Mouse (Mus musculus): ENCODE results near the gene Gcn1l1. TPM values are rescaled to one million over a fixed set of nuclear protein-coding genes. Genes with fewer than 3 reads are reported as not detected.

The Gcn1l1 gene
- polyA plus RNA-seq, 1 experiment = 67.7 TPM

DNA sequence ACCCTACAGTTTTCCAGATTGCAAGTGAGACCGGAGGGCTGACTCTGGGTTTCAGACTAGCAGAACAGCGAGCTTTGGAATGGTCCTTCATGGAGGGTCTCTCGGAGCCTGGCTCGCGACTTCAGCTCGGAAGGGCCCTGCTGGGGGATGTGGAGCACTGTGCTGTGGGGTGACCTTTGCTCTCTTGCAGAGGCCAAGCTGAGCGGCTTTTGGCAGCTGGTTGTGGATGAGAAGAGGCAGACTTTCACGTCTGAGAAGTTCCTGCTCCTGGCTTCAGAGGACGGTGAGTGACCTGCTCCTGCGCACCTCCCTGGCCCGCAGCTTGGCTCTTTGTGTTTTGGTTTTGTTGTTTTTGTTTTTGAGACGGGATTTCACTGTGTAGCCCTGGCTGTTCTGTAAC lies 20.6 kb downstream of the Gcn1l1 start:
- H3K4me3 ChIP-seq (ENCODE audit: control insufficient read depth, low read depth, low read length) = no peak overlapping the region
- no peak overlapping the region for H3K27ac ChIP-seq (ENCODE audit: control insufficient read depth, insufficient read depth, low read depth, low read length)
- peaks cover 17% of the 10 kb centered on the region for H3K36me3 ChIP-seq (ENCODE audit: control insufficient read depth, insufficient read depth, low read length)
- H3K27me3 ChIP-seq (ENCODE audit: control insufficient read depth, insufficient read depth, low read length) = no peaks in the 10 kb centered on the region
- no peaks in the 10 kb centered on the region for H3K4me1 ChIP-seq (ENCODE audit: control insufficient read depth, insufficient read depth, low read length)
- TF ChIP-seq CTCF (IDR thresholded peaks at IDR 0.05; ENCODE audit: control insufficient read depth, insufficient read depth, insufficient replicate concordance, low read depth, low read length) (no peak), POLR2A (IDR thresholded peaks at IDR 0.05; ENCODE audit: control insufficient read depth, low read depth, low read length) (no peak)

DNA sequence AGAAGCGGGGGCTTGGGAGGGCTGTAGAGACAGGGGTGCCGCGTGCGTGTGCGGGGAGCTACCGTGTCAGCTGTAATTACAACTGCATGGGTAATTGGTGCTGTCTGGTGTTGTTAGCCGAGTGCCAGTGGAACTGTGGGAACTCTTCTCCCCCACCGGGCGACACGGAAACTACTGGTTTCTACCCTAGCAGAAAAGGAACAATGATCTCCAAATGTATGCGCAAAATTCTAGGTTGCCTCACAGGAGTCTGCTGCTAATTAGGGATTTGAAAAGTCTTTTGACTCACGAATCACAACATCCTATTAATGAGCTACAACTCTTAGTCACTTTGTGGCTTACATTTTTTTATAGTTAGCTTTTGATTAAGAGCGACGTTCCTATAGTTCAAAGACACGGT lies 21.1 kb downstream of the Gcn1l1 start:
- H3K36me3 ChIP-seq (ENCODE audit: control insufficient read depth, insufficient read depth, low read length) = peaks cover 17% of the 10 kb centered on the region

DNA sequence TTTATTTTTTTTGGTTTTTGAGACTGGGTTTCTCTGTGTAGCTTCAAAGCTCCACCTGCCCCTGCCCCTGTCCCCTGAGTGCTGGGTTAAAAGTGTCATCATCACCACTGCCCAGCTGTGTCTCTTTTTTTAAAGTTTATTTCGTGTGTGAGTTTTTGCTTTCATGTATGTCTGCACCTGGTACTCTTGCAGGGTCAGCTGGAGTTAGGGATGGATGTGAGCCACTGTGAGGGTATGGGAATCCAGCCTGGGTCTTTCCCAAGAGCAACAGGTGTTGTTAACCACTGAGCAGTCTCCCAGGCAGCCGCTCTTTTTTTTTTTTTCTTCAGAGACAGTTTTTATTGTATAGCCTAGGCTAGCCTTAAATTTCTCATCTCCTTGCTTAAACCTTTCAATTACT lies 21.7 kb downstream of the Gcn1l1 start:
- Histone ChIP-seq H3K36me3 (ENCODE audit: control insufficient read depth, insufficient read depth, low read length) (peaks cover 17% of the 10 kb centered on the region), H3K4me3 (ENCODE audit: control insufficient read depth, low read depth, low read length) (no peak overlapping the region), H3K27me3 (ENCODE audit: control insufficient read depth, insufficient read depth, low read length) (no peaks in the 10 kb centered on the region), H3K4me1 (ENCODE audit: control insufficient read depth, insufficient read depth, low read length) (no peaks in the 10 kb centered on the region), H3K27ac (ENCODE audit: control insufficient read depth, insufficient read depth, low read depth, low read length) (no peak overlapping the region)
- no peak for TF ChIP-seq POLR2A (IDR thresholded peaks at IDR 0.05; ENCODE audit: control insufficient read depth, low read depth, low read length)
- TF ChIP-seq CTCF (IDR thresholded peaks at IDR 0.05; ENCODE audit: control insufficient read depth, insufficient read depth, insufficient replicate concordance, low read depth, low read length) = no peak

More for the DNA sequence above, 21.1 kb downstream of the Gcn1l1 start:
- Histone ChIP-seq H3K4me3 (ENCODE audit: control insufficient read depth, low read depth, low read length) (no peak overlapping the region), H3K27ac (ENCODE audit: control insufficient read depth, insufficient read depth, low read depth, low read length) (no peak overlapping the region), H3K27me3 (ENCODE audit: control insufficient read depth, insufficient read depth, low read length) (no peaks in the 10 kb centered on the region), H3K4me1 (ENCODE audit: control insufficient read depth, insufficient read depth, low read length) (no peaks in the 10 kb centered on the region)
- TF ChIP-seq POLR2A (IDR thresholded peaks at IDR 0.05; ENCODE audit: control insufficient read depth, low read depth, low read length) = no peak
- TF ChIP-seq CTCF (IDR thresholded peaks at IDR 0.05; ENCODE audit: control insufficient read depth, insufficient read depth, insufficient replicate concordance, low read depth, low read length) = no peak

DNA sequence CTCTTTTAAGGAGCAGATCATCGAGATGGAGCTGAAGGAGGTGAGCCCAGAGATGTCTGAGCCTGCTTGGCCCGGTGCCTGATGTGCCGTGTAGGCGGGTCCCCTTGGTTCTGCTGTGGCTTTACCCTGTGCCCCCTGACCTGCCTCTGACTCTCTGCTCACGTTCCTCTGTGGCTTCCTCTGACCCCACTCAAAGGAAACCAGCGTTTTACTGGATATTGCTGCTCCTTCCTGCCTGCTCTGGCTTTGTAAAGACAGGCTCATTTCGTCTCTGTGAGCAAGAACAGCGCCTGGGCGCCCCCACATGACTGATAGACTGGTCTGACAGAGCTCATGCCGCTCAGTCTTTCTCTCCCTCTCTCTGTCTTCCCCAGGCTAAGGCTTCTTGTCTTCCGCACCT lies 26.0 kb downstream of the Gcn1l1 start:
- H3K36me3 ChIP-seq (ENCODE audit: control insufficient read depth, insufficient read depth, low read length) = peaks cover 17% of the 10 kb centered on the region
- TF ChIP-seq CTCF (IDR thresholded peaks at IDR 0.05; ENCODE audit: control insufficient read depth, insufficient read depth, insufficient replicate concordance, low read depth, low read length) = no peak
- no peak for TF ChIP-seq POLR2A (IDR thresholded peaks at IDR 0.05; ENCODE audit: control insufficient read depth, low read depth, low read length)
- no peaks in the 10 kb centered on the region for H3K4me1 ChIP-seq (ENCODE audit: control insufficient read depth, insufficient read depth, low read length)
- no peak overlapping the region for H3K27ac ChIP-seq (ENCODE audit: control insufficient read depth, insufficient read depth, low read depth, low read length)
- H3K4me3 ChIP-seq (ENCODE audit: control insufficient read depth, low read depth, low read length) = no peak overlapping the region
- H3K27me3 ChIP-seq (ENCODE audit: control insufficient read depth, insufficient read depth, low read length) = no peaks in the 10 kb centered on the region

DNA sequence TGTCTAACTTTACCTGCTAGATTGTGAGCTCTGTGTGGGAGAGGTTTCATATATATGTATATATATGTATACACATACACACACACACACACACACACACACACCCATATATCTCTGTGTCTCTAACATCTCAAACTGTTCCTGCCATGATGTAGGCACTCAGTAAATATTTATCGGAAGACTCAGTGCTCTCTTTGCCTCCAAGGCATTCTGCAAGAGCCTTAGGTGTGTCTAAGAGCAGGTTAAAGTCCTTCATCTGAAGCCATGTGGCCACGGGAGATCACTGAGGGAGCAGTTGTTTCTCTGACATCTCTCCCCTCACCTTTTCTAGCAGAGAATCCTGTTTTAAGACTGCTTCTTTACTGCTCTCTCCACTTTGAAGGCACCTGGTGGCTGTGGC lies 26.5 kb downstream of the Gcn1l1 start:
- Histone ChIP-seq H3K27me3 (ENCODE audit: control insufficient read depth, insufficient read depth, low read length) (no peaks in the 10 kb centered on the region), H3K27ac (ENCODE audit: control insufficient read depth, insufficient read depth, low read depth, low read length) (no peak overlapping the region), H3K4me3 (ENCODE audit: control insufficient read depth, low read depth, low read length) (no peak overlapping the region), H3K36me3 (ENCODE audit: control insufficient read depth, insufficient read depth, low read length) (peaks cover 15% of the 10 kb centered on the region), H3K4me1 (ENCODE audit: control insufficient read depth, insufficient read depth, low read length) (no peaks in the 10 kb centered on the region)
- TF ChIP-seq CTCF (IDR thresholded peaks at IDR 0.05; ENCODE audit: control insufficient read depth, insufficient read depth, insufficient replicate concordance, low read depth, low read length) = no peak
- no peak for TF ChIP-seq POLR2A (IDR thresholded peaks at IDR 0.05; ENCODE audit: control insufficient read depth, low read depth, low read length)

DNA sequence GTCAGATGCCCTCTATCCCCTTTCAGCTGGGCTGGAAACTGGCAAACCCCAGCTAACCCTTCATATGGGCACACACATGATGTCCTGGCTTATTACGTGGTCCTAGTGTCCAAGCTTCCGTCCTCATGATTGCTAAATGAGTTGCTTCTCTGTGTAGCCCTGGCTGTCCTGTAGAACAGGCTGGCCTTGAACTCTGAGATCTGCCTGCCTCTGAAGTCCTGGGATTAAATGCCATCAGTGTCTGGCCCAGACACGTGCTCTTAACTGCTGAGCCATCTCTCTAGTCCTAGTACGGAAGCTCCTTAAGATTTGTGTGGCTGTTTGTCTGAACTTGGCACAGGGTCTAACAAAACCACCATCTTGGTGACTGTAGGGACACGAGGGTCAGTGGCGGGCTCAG lies 38.5 kb downstream of the Gcn1l1 start:
- H3K4me1 ChIP-seq (ENCODE audit: control insufficient read depth, insufficient read depth, low read length) = peaks cover 9% of the 10 kb centered on the region
- no peaks in the 10 kb centered on the region for H3K27me3 ChIP-seq (ENCODE audit: control insufficient read depth, insufficient read depth, low read length)
- H3K27ac ChIP-seq (ENCODE audit: control insufficient read depth, insufficient read depth, low read depth, low read length) = no peak overlapping the region
- no peaks in the 10 kb centered on the region; the same call in none of the 2 replicates for H3K36me3 ChIP-seq (ENCODE audit: control insufficient read depth, insufficient read depth, low read length)
- TF ChIP-seq POLR2A (IDR thresholded peaks at IDR 0.05; ENCODE audit: control insufficient read depth, low read depth, low read length) (no peak), CTCF (IDR thresholded peaks at IDR 0.05; ENCODE audit: control insufficient read depth, insufficient read depth, insufficient replicate concordance, low read depth, low read length) (no peak)
- no peak overlapping the region for H3K4me3 ChIP-seq (ENCODE audit: control insufficient read depth, low read depth, low read length)

DNA sequence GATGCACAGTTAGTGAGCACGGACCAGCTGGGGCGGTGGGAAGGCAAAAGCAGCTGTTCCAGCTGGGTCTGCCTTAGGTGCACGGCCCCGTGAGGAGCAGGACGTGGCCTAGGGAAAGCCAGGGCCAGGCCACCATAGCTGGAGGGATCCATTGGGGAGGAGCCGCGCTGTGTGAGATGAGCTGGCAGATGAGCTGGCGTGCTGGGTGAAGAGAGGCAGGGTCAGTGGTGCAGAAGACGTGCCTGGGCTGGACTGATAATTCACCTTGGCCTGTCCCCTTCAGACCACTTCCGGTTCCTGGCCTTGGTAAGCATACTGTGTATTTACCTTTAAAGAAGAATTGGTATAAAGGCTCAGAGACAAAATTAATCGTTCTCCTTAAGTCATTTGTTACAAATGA lies 46.5 kb downstream of the Gcn1l1 start:
- peaks cover under 1% of the 10 kb centered on the region; the same call in 1 of the 2 replicates for H3K4me1 ChIP-seq (ENCODE audit: control insufficient read depth, insufficient read depth, low read length)
- H3K4me3 ChIP-seq (ENCODE audit: control insufficient read depth, low read depth, low read length) = no peak overlapping the region
- TF ChIP-seq CTCF (IDR thresholded peaks at IDR 0.05; ENCODE audit: control insufficient read depth, insufficient read depth, insufficient replicate concordance, low read depth, low read length) (no peak), POLR2A (IDR thresholded peaks at IDR 0.05; ENCODE audit: control insufficient read depth, low read depth, low read length) (no peak)
- H3K27ac ChIP-seq (ENCODE audit: control insufficient read depth, insufficient read depth, low read depth, low read length) = no peak overlapping the region
- H3K27me3 ChIP-seq (ENCODE audit: control insufficient read depth, insufficient read depth, low read length) = no peaks in the 10 kb centered on the region
- H3K36me3 ChIP-seq (ENCODE audit: control insufficient read depth, insufficient read depth, low read length) = peaks cover 2% of the 10 kb centered on the region

DNA sequence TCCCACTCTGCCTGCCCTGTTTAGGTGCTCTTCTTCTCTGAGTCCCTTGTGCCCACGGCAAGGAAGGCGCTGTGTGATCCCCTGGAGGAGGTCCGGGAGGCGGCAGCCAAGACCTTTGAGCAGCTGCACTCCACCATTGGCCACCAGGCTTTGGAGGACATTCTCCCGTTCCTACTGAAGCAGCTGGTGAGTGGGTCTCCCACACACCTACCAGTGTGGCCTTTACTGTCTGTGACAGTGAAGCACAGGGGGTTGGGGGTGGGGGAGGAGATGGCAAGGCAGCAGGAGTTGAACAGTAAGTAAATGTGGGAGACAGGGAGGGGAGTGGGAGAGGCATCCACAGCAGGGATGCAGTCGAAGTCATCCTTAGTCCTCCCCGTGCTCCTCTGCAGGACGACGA lies 48.3 kb downstream of the Gcn1l1 start:
- TF ChIP-seq POLR2A (IDR thresholded peaks at IDR 0.05; ENCODE audit: control insufficient read depth, low read depth, low read length) (no peak), CTCF (IDR thresholded peaks at IDR 0.05; ENCODE audit: control insufficient read depth, insufficient read depth, insufficient replicate concordance, low read depth, low read length) (no peak)
- no peak overlapping the region for H3K27ac ChIP-seq (ENCODE audit: control insufficient read depth, insufficient read depth, low read depth, low read length)
- H3K4me3 ChIP-seq (ENCODE audit: control insufficient read depth, low read depth, low read length) = no peak overlapping the region
- no peaks in the 10 kb centered on the region for H3K4me1 ChIP-seq (ENCODE audit: control insufficient read depth, insufficient read depth, low read length)
- H3K27me3 ChIP-seq (ENCODE audit: control insufficient read depth, insufficient read depth, low read length) = no peaks in the 10 kb centered on the region
- peaks cover 2% of the 10 kb centered on the region for H3K36me3 ChIP-seq (ENCODE audit: control insufficient read depth, insufficient read depth, low read length)

Measured in testis, adult 2 months (tissue).